Comparison of ENCODE assay signal across 24 mouse cellular contexts in genomic region chr11:35163396-35163795, GRCm38 (mm10). TPM values are rescaled to one million over a fixed set of nuclear protein-coding genes. Genes with fewer than 3 reads are reported as not detected.
DNase-seq lines count a peak whose midpoint lies in the region; ATAC-seq and TF ChIP-seq lines count a peak whose summit lies in the region.
"Had no signal": no experiment of that assay in that cellular context is flagged by ENCODE, and none has a peak within 500 bp of the region (broad histone marks: within the 10 kb centered on the region; RNA-seq: fewer than 3 reads in every experiment).

No protein-coding gene starts in this region.

- intact Hi-C loops in heart, postnatal 10 days (cut with DNase I): no loop called here

- 92% methylated on average over 3 of the region's 3 CpGs for WGBS in forebrain, embryonic 11.5 days
- WGBS in forebrain, embryonic 10.5 days: 90% methylated on average over 3 of the region's 3 CpGs
- whole genome bisulfite sequencing in midbrain, embryonic 11.5 days: 90% methylated on average over 3 of the region's 3 CpGs
- WGBS in midbrain, embryonic 15.5 days: 91% methylated on average over 3 of the region's 3 CpGs

- no peak for ATAC-seq in forebrain, embryonic 11.5 days (replicated peaks; ENCODE audit: low FRiP score)
- ATAC-seq in midbrain, embryonic 11.5 days (ENCODE audit: low FRiP score): no peak
- ATAC-seq in midbrain, embryonic 15.5 days (replicated peaks): no peak
- ATAC-seq: activated CD4-positive, CD25-positive, alpha-beta regulatory T cell, adult 4 months; CD4-positive, CD25-positive, alpha-beta regulatory T cell, adult 4 months; Patski had no signal

- no peak overlapping the region for H3K27ac ChIP-seq in forebrain, embryonic 11.5 days (ENCODE audit: low read depth, low read length)
- H3K27ac ChIP-seq in forebrain, embryonic 10.5 days: no peak overlapping the region
- H3K27ac ChIP-seq in layer of hippocampus, adult 2 months: peak overlapping the region; percentile 83; the same call in 1 of the 2 replicates
- no peak overlapping the region for H3K27ac ChIP-seq in midbrain, embryonic 11.5 days (ENCODE audit: low read depth, low read length)
- H3K27ac ChIP-seq in midbrain, embryonic 15.5 days: no peak overlapping the region

- H3K4me2 ChIP-seq in forebrain, embryonic 11.5 days (ENCODE audit: low read depth, low read length, severe bottlenecking): no peak overlapping the region
- H3K4me2 ChIP-seq in midbrain, embryonic 11.5 days: no peak overlapping the region
- H3K4me2 ChIP-seq in midbrain, embryonic 15.5 days: no peak overlapping the region

- no peaks in the 10 kb centered on the region for H3K4me1 ChIP-seq in forebrain, embryonic 11.5 days (replicated peaks; ENCODE audit: control insufficient read depth, insufficient read depth, low read length)
- H3K4me1 ChIP-seq in forebrain, embryonic 10.5 days: peaks cover 8% of the 10 kb centered on the region; the same call in 1 of the 2 replicates
- no peaks in the 10 kb centered on the region for H3K4me1 ChIP-seq in midbrain, embryonic 11.5 days (ENCODE audit: control insufficient read depth, insufficient read depth, low read length)
- no peaks in the 10 kb centered on the region for H3K4me1 ChIP-seq in midbrain, embryonic 15.5 days

- no peak for TF ChIP-seq CTCF in layer of hippocampus, adult 2 months (conservative IDR thresholded peaks at IDR 0.05)

- H3K4me3 ChIP-seq in forebrain, embryonic 11.5 days (ENCODE audit: low read depth, low read length): no peak overlapping the region
- no peak overlapping the region for H3K4me3 ChIP-seq in forebrain, embryonic 10.5 days
- no peak overlapping the region for H3K4me3 ChIP-seq in layer of hippocampus, adult 2 months
- H3K4me3 ChIP-seq in midbrain, embryonic 11.5 days (ENCODE audit: low read depth, low read length): no peak overlapping the region
- no peak overlapping the region for H3K4me3 ChIP-seq in midbrain, embryonic 15.5 days

- no peaks in the 10 kb centered on the region for H3K36me3 ChIP-seq in forebrain, embryonic 11.5 days (ENCODE audit: control insufficient read depth, insufficient read depth, low read length)
- no peaks in the 10 kb centered on the region for H3K36me3 ChIP-seq in forebrain, embryonic 10.5 days (replicated peaks)
- no peaks in the 10 kb centered on the region for H3K36me3 ChIP-seq in midbrain, embryonic 11.5 days (ENCODE audit: control insufficient read depth, insufficient read depth, low read length)
- no peaks in the 10 kb centered on the region for H3K36me3 ChIP-seq in midbrain, embryonic 15.5 days (replicated peaks)
- H3K36me3 ChIP-seq: G1E had no signal

- H3K27me3 ChIP-seq in forebrain, embryonic 11.5 days (ENCODE audit: control insufficient read depth, insufficient read depth, low read length): no peaks in the 10 kb centered on the region
- H3K27me3 ChIP-seq in forebrain, embryonic 10.5 days (ENCODE audit: poor library complexity, severe bottlenecking): no peaks in the 10 kb centered on the region
- H3K27me3 ChIP-seq in midbrain, embryonic 11.5 days (ENCODE audit: control insufficient read depth, insufficient read depth, low read length): no peaks in the 10 kb centered on the region
- H3K27me3 ChIP-seq in midbrain, embryonic 15.5 days (replicated peaks): no peaks in the 10 kb centered on the region
- H3K27me3 ChIP-seq: CH12.LX had no signal

- no peak overlapping the region for H3K9ac ChIP-seq in forebrain, embryonic 11.5 days (ENCODE audit: low read length)
- H3K9ac ChIP-seq in midbrain, embryonic 11.5 days (ENCODE audit: low read length): no peak overlapping the region
- no peak overlapping the region for H3K9ac ChIP-seq in midbrain, embryonic 15.5 days

- DNase-seq in forebrain, embryonic 11.5 days (ENCODE audit: low spot score): peak; percentile 18
- no peak for DNase-seq in forebrain, embryonic 10.5 days (ENCODE audit: extremely low spot score, low spot score)
- DNase-seq in heart, adult 11 months: peak; percentile 57
- DNase-seq in heart, postnatal 10 days: no peak
- no peak for DNase-seq in layer of hippocampus, adult 2 months (ENCODE audit: low spot score in 2 of 2)
- no peak for DNase-seq in layer of hippocampus, adult 9-10 months (ENCODE audit: low spot score)
- peak; percentile 61 for DNase-seq in midbrain, embryonic 11.5 days (ENCODE audit: low spot score, missing footprints)
- DNase-seq: adrenal gland, adult 2 months; adrenal gland, adult 8-10 months; adrenal gland, postnatal 10 days; adrenal gland, postnatal 14 days; adrenal gland, postnatal 25 days; adrenal gland, postnatal 36 days; B cell, adult 2 months; cerebellum, adult 11 months; cerebellum, adult 11-12 months had no signal

- no peaks in the 10 kb centered on the region for H3K9me3 ChIP-seq in forebrain, embryonic 11.5 days (ENCODE audit: control insufficient read depth, low read length)
- no peaks in the 10 kb centered on the region for H3K9me3 ChIP-seq in forebrain, embryonic 10.5 days
- H3K9me3 ChIP-seq in midbrain, embryonic 11.5 days (ENCODE audit: control insufficient read depth, low read length): no peaks in the 10 kb centered on the region
- H3K9me3 ChIP-seq in midbrain, embryonic 15.5 days: no peaks in the 10 kb centered on the region

RNA-seq across cellular contexts. Expression of gene Slit3, which starts 42.4 kb away (rescaled TPM):
- polyA plus RNA-seq in forebrain, embryonic 11.5 days (2014; fragmentation: Nextera tagmentation; extraction: Ambion mirVana): 7.4 TPM in 2 replicates
- 4.8 and 4.9 TPM in 2 replicates for polyA plus RNA-seq in forebrain, embryonic 10.5 days (2016; fragmentation: Nextera tagmentation; extraction: Ambion mirVana)
- 10 to 100 TPM; 16.2 to 20.4 TPM for total RNA-seq in heart, postnatal 10 days (2021)
- 100 to 1,000 TPM in 1 of 2 experiments, 10 to 100 TPM in 1; 98.9 to 106 TPM for total RNA-seq in layer of hippocampus, adult 2 months (2021)
- polyA plus RNA-seq in midbrain, embryonic 11.5 days (2014; fragmentation: Nextera tagmentation; extraction: Ambion mirVana): 11.1 and 11.4 TPM in 2 replicates
- 5.6 and 5.9 TPM in 2 replicates for polyA plus RNA-seq in midbrain, embryonic 15.5 days (2015; fragmentation: Nextera tagmentation; extraction: Ambion mirVana)
- total RNA-seq: MEL had no signal
- polyA plus RNA-seq: activated CD4-positive, CD25-positive, alpha-beta regulatory T cell, adult 4 months; C2C12; CD4-positive, CD25-positive, alpha-beta regulatory T cell, adult 4 months; G1E had no signal

Comparison
In these comparisons a context has a peak if more than half of its experiments do, and no peak if none do; other contexts are left out.
1. DNase-seq: peak in forebrain, embryonic 11.5 days (single experiment), heart, adult 11 months (single experiment) and midbrain, embryonic 11.5 days (single experiment); none in forebrain, embryonic 10.5 days (single experiment), heart, postnatal 10 days (0 of 2), layer of hippocampus, adult 2 months (0 of 2) and layer of hippocampus, adult 9-10 months (single experiment).